ENCODE assay signal across 7 mouse cellular contexts in the genomic region with DNA sequence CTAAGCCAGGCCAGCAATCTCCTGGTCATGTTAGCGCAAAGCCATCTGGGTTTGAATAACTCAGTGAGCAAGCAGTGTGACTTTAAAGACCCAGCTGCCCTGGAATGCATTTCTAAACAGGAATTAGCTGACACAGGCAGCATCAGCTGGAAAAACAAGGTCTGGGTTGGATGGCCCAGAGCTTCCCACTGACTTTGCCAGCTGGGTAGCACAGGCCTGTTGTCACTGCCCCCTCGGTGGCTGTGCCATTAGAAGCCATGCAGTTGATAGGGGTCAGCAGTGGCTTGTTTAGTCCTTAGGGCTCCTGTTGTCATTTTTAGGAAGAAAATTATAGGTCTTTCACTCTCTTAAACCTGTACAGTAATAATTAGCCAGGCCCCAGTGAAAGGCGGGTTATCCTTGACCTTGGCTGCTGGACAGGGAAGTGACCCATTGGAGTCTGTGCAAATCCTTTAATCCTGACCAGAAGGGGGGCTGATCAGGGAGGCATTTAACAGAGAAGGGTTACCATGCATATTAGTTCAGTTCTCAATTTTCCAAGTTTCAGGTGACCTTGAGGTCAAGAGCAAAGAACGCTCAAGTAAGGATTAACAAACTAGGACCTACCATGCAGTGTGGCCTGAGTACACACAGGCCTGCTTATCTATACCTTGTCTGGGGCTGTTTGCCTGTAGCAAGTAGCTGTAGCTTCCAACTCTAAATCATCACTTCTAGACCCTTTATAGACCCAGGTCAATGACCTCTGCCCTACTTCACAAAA. TPM values are rescaled to one million over a fixed set of nuclear protein-coding genes. Genes with fewer than 3 reads are reported as not detected.
DNase-seq lines count a peak whose midpoint lies in the region; ATAC-seq and TF ChIP-seq lines count a peak whose summit lies in the region.

No protein-coding gene starts in this region.

- TF ChIP-seq EP300 in stomach, postnatal 0 days (optimal IDR thresholded peaks at IDR 0.05), result no peak

- no peak overlapping the region for H3K4me2 ChIP-seq in midbrain, embryonic 14.5 days (ENCODE audit: low read length)
- H3K4me2 ChIP-seq in midbrain, embryonic 16.5 days (ENCODE audit: low read length), result no peak overlapping the region
- no peak overlapping the region for H3K4me2 ChIP-seq in stomach, postnatal 0 days (replicated peaks; ENCODE audit: low read depth)

- H3K4me3 ChIP-seq in midbrain, embryonic 14.5 days (replicated peaks; ENCODE audit: low read depth, low read length), result no peak overlapping the region
- H3K4me3 ChIP-seq in midbrain, embryonic 16.5 days (ENCODE audit: low read depth, low read length), result no peak overlapping the region
- no peak overlapping the region for H3K4me3 ChIP-seq in gastrocnemius, adult 2 months
- no peak overlapping the region for H3K4me3 ChIP-seq in stomach, postnatal 0 days (ENCODE audit: low read depth, low read length)

- peaks cover 12% of the 10 kb centered on the region; the same call in 1 of the 2 replicates for H3K4me1 ChIP-seq in midbrain, embryonic 14.5 days (ENCODE audit: control insufficient read depth, insufficient read depth, low read length)
- no peaks in the 10 kb centered on the region for H3K4me1 ChIP-seq in midbrain, embryonic 16.5 days (ENCODE audit: control insufficient read depth, insufficient read depth, low read length)
- no peaks in the 10 kb centered on the region for H3K4me1 ChIP-seq in stomach, postnatal 0 days (replicated peaks; ENCODE audit: control insufficient read depth, insufficient read depth)

- H3K27ac ChIP-seq in midbrain, embryonic 14.5 days (replicated peaks; ENCODE audit: low read depth, low read length), result no peak overlapping the region
- no peak overlapping the region for H3K27ac ChIP-seq in midbrain, embryonic 16.5 days (ENCODE audit: low read length)
- H3K27ac ChIP-seq in gastrocnemius, adult 2 months, result peak overlapping the region; percentile 90
- peak overlapping the region; percentile 74 for H3K27ac ChIP-seq in stomach, postnatal 0 days (replicated peaks)

- H3K9ac ChIP-seq in midbrain, embryonic 14.5 days (replicated peaks; ENCODE audit: low read length), result no peak overlapping the region
- H3K9ac ChIP-seq in midbrain, embryonic 16.5 days (ENCODE audit: low read depth, low read length), result no peak overlapping the region
- H3K9ac ChIP-seq in stomach, postnatal 0 days (ENCODE audit: low read length), result no peak overlapping the region

- intact Hi-C loops in gastrocnemius, adult 2 months (cut with DNase I), result no loop called here

- no peaks in the 10 kb centered on the region for H3K36me3 ChIP-seq in midbrain, embryonic 14.5 days (ENCODE audit: control insufficient read depth, insufficient read depth, low read length)
- H3K36me3 ChIP-seq in midbrain, embryonic 16.5 days (ENCODE audit: control insufficient read depth, insufficient read depth, low read length), result no peaks in the 10 kb centered on the region
- H3K36me3 ChIP-seq in stomach, postnatal 0 days (ENCODE audit: control insufficient read depth, insufficient read depth, low read length), result no peaks in the 10 kb centered on the region

- ATAC-seq in midbrain, embryonic 14.5 days (ENCODE audit: low FRiP score, low TSS enrichment), result no peak
- ATAC-seq in midbrain, embryonic 16.5 days, result no peak
- peak; percentile 38 for ATAC-seq in stomach, postnatal 0 days (ENCODE audit: low FRiP score, low TSS enrichment)

- WGBS in midbrain, embryonic 14.5 days, result 67% methylated on average over 4 of the region's 4 CpGs
- 45% methylated on average over 4 of the region's 4 CpGs for WGBS in midbrain, embryonic 16.5 days
- WGBS in stomach, postnatal 0 days, result 66% methylated on average over 4 of the region's 4 CpGs

- peak; percentile 30 for DNase-seq in midbrain, embryonic 14.5 days
- peak; percentile 72 for DNase-seq in gastrocnemius, adult 2 months
- peak; percentile 58 to 78 for DNase-seq in kidney, postnatal 4 days
- DNase-seq in stomach, postnatal 0 days (ENCODE audit: low spot score), result no peak
- DNase-seq in layer of hippocampus, adult 9-11 months, result no peak
- DNase-seq in adrenal gland, postnatal 10 days, result no peak

- H3K9me3 ChIP-seq in midbrain, embryonic 14.5 days (ENCODE audit: control insufficient read depth, low read length), result no peaks in the 10 kb centered on the region
- no peaks in the 10 kb centered on the region for H3K9me3 ChIP-seq in midbrain, embryonic 16.5 days (replicated peaks; ENCODE audit: control insufficient read depth, low read length, poor library complexity, severe bottlenecking)
- H3K9me3 ChIP-seq in stomach, postnatal 0 days (ENCODE audit: control insufficient read depth, low read length), result no peaks in the 10 kb centered on the region

- no peak for TF ChIP-seq CTCF in gastrocnemius, adult 2 months (IDR thresholded peaks at IDR 0.05)
- no peak for TF ChIP-seq CTCF in stomach, postnatal 0 days (IDR thresholded peaks at IDR 0.05; ENCODE audit: low read depth)

- no peaks in the 10 kb centered on the region for H3K27me3 ChIP-seq in midbrain, embryonic 14.5 days (ENCODE audit: control insufficient read depth, insufficient read depth, low read length)
- H3K27me3 ChIP-seq in midbrain, embryonic 16.5 days (ENCODE audit: control insufficient read depth, insufficient read depth, low read depth, low read length), result no peaks in the 10 kb centered on the region
- no peaks in the 10 kb centered on the region for H3K27me3 ChIP-seq in stomach, postnatal 0 days (ENCODE audit: control insufficient read depth, insufficient read depth, low read length)

RNA-seq across cellular contexts. Expression of gene Cpeb4, which starts 43.8 kb away (rescaled TPM):
- 32.2 and 34.5 TPM in 2 replicates for polyA plus RNA-seq in midbrain, embryonic 14.5 days (2014; fragmentation: Nextera tagmentation; extraction: Ambion mirVana)
- polyA plus RNA-seq in midbrain, embryonic 16.5 days (2015; fragmentation: Nextera tagmentation; extraction: Ambion mirVana), result 20.1 and 21.3 TPM in 2 replicates
- 100 to 1,000 TPM in 1 of 2 experiments, 10 to 100 TPM in 1; 95.0 to 120 TPM for total RNA-seq in gastrocnemius, adult 2 months (2021)
- polyA plus RNA-seq in stomach, postnatal 0 days (2015; fragmentation: Nextera tagmentation; extraction: Ambion mirVana), result 5.7 and 6.1 TPM in 2 replicates
- total RNA-seq in adrenal gland, postnatal 10 days (2021), result 100 to 1,000 TPM in 1 of 2 experiments, 10 to 100 TPM in 1; 66.9 to 133 TPM

Comparison
In these comparisons a context has a peak if more than half of its experiments do, and no peak if none do; other contexts are left out.
1. DNase-seq: peak in midbrain, embryonic 14.5 days (single experiment), gastrocnemius, adult 2 months (single experiment) and kidney, postnatal 4 days (2 of 2); none in stomach, postnatal 0 days (single experiment), layer of hippocampus, adult 9-11 months (single experiment) and adrenal gland, postnatal 10 days (single experiment).
2. H3K27ac ChIP-seq: peak in gastrocnemius, adult 2 months (single experiment) and stomach, postnatal 0 days (single experiment); none in midbrain, embryonic 14.5 days (single experiment) and midbrain, embryonic 16.5 days (single experiment).